Mouse (Mus musculus) v-Abl transformed pro-B cells (cell line): ENCODE results near the gene Timmdc1.

ENCODE experiments used
- in situ Hi-C, 2 experiments: fragments of 400-800 bp; cut with MboI; formaldehyde crosslinking; loops; one replicate each; pipeline ENCODE4 v1.15.1; 2025; ENCODE audit not compliant: unreplicated experiment in 2 of 2

Timmdc1 gene

GRCm38 (mm10) chr16:38467917-38468705, 54.4 kb downstream of the Timmdc1 start:
- in situ Hi-C loops: loop anchor here in 1 of 2 experiments (10.0 kb wide), 1 partner anchor 93 kb away; no protein-coding TSS in a partner anchor

GRCm38 (mm10) chr16:38467091-38467916, 55.2 kb downstream of the Timmdc1 start:
- in situ Hi-C loops: loop anchor here in 1 of 2 experiments (10.0 kb wide), 1 partner anchor 93 kb away; no protein-coding TSS in a partner anchor

DNA sequence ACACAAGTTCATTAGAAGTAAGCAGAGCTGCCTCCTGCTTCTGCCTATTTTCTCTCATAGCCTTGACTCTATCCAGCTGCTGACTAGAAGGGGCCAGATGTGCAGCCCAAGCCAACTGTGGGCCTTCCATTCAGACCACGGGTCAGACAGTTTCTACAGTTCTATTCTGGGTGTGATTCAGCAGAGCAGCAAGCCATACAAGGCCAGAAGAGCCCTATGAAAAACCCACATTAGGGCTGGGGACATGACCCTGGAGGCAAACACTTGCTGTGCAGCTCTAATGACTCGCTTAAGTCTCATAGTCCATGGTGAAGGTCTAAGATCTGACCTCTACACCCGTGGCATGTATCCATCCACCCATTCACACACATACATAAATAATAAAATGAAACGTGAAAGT, 56.4 kb downstream of the Timmdc1 start:
- in situ Hi-C loops: loop anchor here in 1 of 2 experiments (10.0 kb wide), 1 partner anchor 91 kb away; no protein-coding TSS in a partner anchor

DNA sequence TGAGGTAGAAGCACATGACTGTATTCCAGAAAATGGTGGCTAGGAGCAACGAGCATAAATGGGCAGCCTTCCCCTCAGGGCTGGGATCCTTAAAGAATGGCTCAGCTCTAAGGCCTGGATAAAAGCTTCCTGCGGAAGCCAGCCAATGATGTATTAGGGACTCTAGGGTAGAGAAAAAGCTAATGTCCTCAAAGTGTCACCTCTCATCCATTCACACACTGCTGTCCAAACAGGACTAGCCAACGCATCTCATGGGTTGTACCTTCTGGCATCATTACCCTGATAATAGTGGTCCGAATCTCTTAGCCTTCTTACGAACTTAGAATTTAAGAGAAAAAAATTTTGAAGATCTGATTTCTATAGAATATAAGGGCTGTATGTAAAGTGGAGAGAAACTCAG, 59.2 kb downstream of the Timmdc1 start:
- in situ Hi-C loops: loop anchor here in 1 of 2 experiments (10.0 kb wide), 1 partner anchor 89 kb away; no protein-coding TSS in a partner anchor

- in situ Hi-C loops: loop anchor here in 1 of 2 experiments (10.0 kb wide), 1 partner anchor 87 kb away; no protein-coding TSS in a partner anchor
Observed at GRCm38 (mm10) chr16:38462161-38462560, 60.3 kb downstream of the Timmdc1 start.

GRCm38 (mm10) chr16:38461749-38462148, 60.7 kb downstream of the Timmdc1 start:
- in situ Hi-C loops: loop anchor here in 1 of 2 experiments (10.0 kb wide), 1 partner anchor 87 kb away; no protein-coding TSS in a partner anchor

DNA sequence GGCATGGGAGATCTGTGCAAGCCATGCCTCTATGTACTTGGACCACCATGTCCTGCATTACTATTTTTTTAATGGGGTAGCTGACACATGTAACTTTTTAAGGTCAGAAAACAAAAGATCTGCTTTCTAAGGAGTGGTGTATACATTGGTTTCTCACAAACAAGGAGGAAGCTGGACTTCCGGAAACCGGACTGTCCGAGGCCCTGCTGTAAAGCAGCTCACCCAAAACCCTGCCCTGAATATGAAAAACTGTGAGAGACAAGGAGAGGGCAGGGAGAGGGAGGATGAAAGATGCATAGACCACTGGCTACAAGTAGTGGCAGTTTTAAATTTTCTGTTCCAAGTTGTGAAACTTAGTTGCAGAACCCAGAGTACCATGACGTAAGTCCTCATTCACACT, 62.5 kb downstream of the Timmdc1 start:
- in situ Hi-C loops: loop anchor here in 1 of 2 experiments (10.0 kb wide), 1 partner anchor 85 kb away; no protein-coding TSS in a partner anchor

- in situ Hi-C loops: no loop called here
Observed at GRCm38 (mm10) chr16:38458600-38459280, 63.7 kb downstream of the Timmdc1 start.

DNA sequence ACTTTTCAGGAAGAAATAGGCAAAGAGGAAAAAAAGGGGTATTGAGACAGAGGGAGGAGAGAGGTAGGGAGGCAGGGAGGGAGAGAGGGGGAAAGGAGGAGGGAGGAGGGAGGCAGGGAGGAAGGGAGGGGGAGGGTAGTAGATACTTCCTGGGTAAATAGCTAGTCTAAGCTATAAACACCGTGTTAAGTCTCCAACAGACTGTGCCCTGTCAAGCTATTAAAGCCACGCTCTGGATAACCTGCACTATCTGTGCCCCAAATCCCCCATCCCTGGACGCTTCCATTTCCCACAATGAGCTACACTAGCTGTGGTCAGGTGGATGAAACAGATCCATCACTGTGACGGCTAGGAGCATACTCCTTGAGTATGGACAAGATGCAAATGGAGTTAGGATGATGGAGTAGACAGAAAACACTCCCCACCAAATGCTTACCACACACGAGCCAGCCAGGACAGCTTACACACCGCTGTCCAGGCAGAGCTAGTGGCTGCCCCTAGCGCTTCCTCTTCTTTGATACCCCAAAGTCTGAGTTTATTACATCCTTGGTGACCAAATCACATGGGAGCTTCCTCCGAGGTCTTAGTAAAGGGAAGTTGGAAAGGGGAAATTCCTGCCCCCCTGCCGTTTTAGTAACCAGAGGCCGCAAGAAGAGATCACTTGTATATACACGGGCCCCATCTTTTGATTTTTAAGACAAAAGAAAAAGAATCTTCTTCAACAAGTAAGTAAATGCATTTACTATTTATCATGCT, 65.5 kb downstream of the Timmdc1 start:
- in situ Hi-C loops: no loop called here

DNA sequence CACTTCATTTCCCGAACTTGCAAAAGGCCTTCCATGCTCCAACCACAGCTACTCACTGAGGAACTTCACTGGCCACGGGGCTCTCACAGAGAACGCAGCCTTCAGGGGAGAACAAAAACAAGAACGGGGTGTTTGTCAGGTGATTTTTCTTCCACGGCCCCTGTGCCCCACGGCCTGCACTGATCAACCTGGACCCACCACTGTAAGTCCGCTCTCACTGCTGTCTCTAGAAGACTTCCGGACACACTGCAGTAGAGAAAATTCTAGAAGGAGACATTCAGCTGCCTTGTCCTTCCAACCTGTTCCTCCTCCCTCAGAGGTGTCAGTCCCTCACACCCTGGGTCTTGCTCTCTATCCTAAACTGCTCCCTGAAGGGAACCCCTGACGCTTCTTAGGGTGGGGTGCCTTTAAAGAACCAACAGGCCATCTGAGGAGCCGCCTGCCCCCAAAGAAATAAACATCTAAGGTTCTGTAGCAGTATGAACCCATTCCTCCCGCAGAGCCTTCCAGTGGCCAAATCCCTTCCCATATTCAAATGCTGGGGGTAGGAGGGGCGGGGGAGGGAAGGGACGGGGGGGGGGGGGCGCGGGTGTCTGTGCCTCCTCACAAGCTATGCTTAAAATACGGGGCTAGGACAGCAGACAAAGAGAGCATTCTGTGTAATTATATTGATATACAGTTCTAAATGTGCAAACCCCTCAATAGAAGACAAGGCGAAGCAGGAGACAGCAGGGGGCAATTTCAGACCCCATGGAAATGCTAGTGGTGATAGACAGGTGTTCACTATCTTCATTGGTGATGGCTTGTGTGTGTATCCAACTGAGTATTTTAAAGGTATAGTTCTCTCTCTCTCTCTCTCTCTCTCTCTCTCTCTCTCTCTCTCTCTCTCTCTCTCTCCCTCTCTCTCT, 66.7 kb downstream of the Timmdc1 start, which contains the start of gene Cd80:
Cd80 (plus strand) TSS at position 51 of the 908 bp plus-strand sequence.
- in situ Hi-C loops: no loop called here

- in situ Hi-C loops: no loop called here
Observed at GRCm38 (mm10) chr16:38454533-38455254, 67.8 kb downstream of the Timmdc1 start.

GRCm38 (mm10) chr16:38453952-38454351, 68.5 kb downstream of the Timmdc1 start:
- in situ Hi-C loops: no loop called here

DNA sequence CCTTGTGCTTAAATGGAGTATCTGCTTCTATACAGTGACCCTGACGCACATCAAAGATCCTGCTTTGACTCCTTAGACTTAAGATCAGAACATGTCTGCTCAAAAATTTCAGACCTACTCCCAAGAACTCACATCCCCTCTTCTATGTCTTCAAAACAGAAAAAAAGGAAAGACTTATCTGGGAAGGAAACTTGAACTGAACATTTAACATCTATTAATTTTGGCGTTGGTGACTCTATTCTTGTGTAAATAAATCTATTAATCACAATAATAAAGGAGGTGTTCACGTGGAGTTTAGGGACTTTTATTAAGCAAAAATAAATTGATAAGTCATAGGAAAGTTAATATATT, 69.3 kb downstream of the Timmdc1 start:
- in situ Hi-C loops: no loop called here

DNA sequence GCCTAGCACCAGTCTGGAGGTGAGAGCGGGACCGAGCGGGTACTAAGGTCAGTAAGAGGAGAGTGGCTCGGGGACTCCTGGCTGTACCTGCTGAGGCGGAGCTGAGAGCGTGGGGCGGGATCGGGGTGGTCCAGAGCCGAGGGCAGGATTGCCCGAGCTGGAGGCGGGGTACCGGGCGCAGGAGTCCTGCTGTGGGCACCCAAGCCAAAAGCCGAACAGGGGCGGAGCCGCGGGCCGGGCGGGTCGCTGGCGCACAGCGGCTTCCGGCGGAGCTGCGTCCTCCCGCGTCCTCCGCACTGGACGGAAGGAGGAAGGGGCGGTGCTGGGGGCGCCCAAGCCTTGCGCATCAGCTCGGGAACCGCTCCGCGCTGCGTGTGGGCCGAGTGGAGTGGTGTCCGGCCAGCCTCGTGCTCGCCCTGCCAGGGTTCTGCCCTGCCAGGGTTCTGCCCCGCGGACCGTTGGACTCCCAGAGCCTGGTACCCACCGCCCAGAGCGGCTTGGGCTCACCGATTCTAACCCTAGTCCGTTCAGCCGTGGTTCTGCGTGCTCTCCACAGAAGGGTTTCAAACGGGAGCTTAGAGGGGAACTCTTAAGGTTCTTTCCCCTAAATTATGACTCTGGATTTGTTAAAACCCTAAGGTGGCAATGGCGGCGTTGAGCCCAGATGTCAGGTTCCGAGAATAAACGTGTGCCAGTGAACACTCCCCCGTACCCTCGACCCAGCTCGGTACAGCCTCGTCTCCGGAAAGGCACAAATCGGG, 69.8 kb downstream of the Timmdc1 start, which contains the start of gene Adprh:
Adprh (minus strand) TSS at position 262 of the 761 bp plus-strand sequence.
- in situ Hi-C loops: no loop called here

DNA sequence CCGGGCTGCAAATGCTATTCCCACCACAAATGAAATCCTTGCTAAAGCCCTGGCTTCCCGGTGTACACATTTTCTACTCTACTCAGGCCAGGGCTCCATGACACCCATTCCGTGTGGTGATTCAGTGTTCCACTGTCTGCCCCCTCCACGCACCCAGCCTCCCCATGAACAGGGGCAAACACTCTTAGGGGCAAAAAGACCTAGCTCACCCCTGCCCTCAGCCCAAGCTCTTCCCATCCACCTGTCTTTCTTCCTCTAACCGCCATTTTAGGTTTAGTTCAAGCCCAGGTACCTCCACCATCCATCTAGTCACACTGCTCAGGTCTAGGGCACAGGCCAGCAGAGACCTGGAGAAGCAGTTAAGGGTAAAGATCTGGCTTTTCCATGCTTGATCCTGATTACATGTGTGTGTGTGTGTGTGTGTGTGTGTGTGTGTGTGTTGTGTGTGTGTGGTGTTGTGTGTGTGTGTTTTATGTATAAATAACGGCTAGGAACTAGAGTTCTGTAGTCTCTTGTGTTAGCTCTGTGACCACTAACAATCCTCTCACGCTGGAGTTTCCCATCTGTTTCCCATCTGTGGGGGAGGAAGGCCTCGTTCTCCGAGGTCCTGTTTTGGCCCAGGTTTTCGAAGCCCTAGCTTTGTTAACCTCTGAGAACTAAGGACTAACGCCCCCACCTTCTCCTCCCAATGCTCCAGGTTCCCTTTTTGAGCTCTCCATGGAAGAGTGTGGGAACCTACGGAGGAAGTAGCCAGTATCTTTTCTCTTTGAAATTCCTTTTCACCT, 70.8 kb downstream of the Timmdc1 start:
- in situ Hi-C loops: no loop called here

DNA sequence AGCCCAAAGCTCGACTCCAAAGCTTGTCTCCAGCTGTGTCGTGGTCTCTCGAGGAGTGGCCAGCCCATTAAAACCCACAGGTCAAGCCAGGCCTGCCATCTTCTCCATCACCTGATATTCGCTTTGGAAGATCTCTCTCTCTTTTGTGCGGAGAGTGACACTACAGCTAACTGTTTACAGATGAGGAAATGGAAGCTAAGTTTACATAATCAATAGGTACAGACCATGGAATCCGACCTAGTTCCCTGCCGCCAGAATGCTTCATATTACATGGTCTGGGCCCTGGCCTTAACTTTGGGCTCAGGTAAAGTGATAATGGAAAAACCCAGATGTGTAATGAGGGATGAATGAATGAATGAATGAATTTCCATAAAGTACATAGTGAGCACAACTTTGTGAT, 71.8 kb downstream of the Timmdc1 start:
- in situ Hi-C loops: no loop called here

GRCm38 (mm10) chr16:38448458-38448857, 74.0 kb downstream of the Timmdc1 start:
- in situ Hi-C loops: no loop called here
